Mouse (Mus musculus): ENCODE measurements around the gene Cda. TPM values are rescaled to one million over a fixed set of nuclear protein-coding genes. Genes with fewer than 3 reads are reported as not detected.

Gene Cda
- polyA plus RNA-seq, 1 experiment: 0.33 TPM

GRCm38 (mm10) chr4:138383789-138384188 is 16.0 kb upstream of the Cda start:
- no peaks in the 10 kb centered on the region for H3K27me3 ChIP-seq (ENCODE audit: control insufficient read depth, insufficient read depth, low read length)
- no peak for DNase-seq (ENCODE audit: low read depth in 1 of 2, low spot score in 2 of 2)
- H3K4me3 ChIP-seq (ENCODE audit: extremely low read depth, insufficient read depth, insufficient read length): no peak overlapping the region
- H3K4me1 ChIP-seq (ENCODE audit: control insufficient read depth, insufficient read depth, insufficient read length): no peaks in the 10 kb centered on the region
- no peak overlapping the region for H3K27ac ChIP-seq (ENCODE audit: insufficient read depth, low read length)
- H3K36me3 ChIP-seq (ENCODE audit: control insufficient read depth, insufficient read depth, low read length): no peaks in the 10 kb centered on the region
- no peak for TF ChIP-seq POLR2A (IDR thresholded peaks at IDR 0.05; ENCODE audit: low read depth, low read length)
- TF ChIP-seq CTCF (IDR thresholded peaks at IDR 0.05; ENCODE audit: extremely low read depth, insufficient read depth, insufficient read length, insufficient replicate concordance): no peak
- 75% methylated on average over 4 of the region's 4 CpGs for WGBS

DNA sequence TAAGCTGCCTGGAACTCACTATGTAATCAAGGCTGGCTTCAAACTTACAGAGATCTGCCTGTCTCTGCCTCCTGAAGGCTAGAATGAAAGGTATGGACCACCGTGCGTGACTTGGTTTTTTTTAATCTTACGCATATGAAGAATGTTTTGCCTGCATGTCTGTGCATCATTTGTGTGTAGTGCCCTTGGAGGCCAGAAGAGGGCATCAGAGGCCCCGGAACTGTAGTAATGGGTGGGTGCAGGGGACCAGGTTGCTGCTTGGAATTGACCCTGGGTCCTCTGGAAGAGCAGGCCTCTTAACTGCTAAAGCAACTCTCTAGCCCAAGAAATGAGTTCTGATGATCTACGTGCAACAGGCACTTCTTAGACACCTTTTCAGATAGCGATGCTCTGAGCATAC is 14.7 kb upstream of the Cda start:
- 69% methylated on average over 6 of the region's 6 CpGs for WGBS

DNA sequence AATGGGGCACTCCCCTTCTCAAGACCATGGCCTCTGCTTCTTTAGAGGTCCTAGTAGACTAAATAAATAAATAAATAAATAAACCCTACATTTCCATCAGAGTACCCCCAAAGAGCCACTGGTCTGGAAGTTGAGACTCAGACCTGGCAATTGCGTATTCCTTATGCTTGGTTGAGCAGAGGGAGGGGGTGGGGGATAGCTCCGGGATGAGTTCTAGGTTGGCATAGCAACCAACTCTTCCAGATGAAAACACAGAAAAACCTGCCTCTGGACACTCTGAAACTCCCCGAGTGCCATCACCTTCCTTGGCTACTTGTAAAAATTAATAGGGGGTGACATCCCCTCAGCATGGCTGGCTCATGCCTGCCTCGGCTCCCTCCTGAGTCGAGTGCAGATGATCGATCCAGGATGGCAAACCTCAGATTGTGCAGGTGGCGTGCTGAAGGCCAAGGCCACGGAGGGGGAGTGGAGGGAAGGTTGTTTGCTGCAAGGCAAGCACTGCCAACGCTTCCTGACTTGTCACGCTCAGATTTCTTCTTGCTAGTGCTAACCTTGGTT is 12.4 kb upstream of the Cda start:
- no peak for DNase-seq (ENCODE audit: low read depth in 1 of 2, low spot score in 2 of 2)
- Histone ChIP-seq H3K4me1 (ENCODE audit: control insufficient read depth, insufficient read depth, insufficient read length) (no peaks in the 10 kb centered on the region), H3K27me3 (ENCODE audit: control insufficient read depth, insufficient read depth, low read length) (no peaks in the 10 kb centered on the region), H3K36me3 (ENCODE audit: control insufficient read depth, insufficient read depth, low read length) (no peaks in the 10 kb centered on the region), H3K4me3 (ENCODE audit: extremely low read depth, insufficient read depth, insufficient read length) (no peak overlapping the region), H3K27ac (ENCODE audit: insufficient read depth, low read length) (no peak overlapping the region)
- TF ChIP-seq CTCF (IDR thresholded peaks at IDR 0.05; ENCODE audit: extremely low read depth, insufficient read depth, insufficient read length, insufficient replicate concordance) (no peak), POLR2A (IDR thresholded peaks at IDR 0.05; ENCODE audit: low read depth, low read length) (no peak)
- WGBS: 63% methylated on average over 10 of the region's 10 CpGs

More for the DNA sequence above, 14.7 kb upstream of the Cda start:
- TF ChIP-seq POLR2A (IDR thresholded peaks at IDR 0.05; ENCODE audit: low read depth, low read length) (no peak), CTCF (IDR thresholded peaks at IDR 0.05; ENCODE audit: extremely low read depth, insufficient read depth, insufficient read length, insufficient replicate concordance) (no peak)
- H3K4me3 ChIP-seq (ENCODE audit: extremely low read depth, insufficient read depth, insufficient read length): no peak overlapping the region
- no peaks in the 10 kb centered on the region for H3K4me1 ChIP-seq (ENCODE audit: control insufficient read depth, insufficient read depth, insufficient read length)
- no peak for DNase-seq (ENCODE audit: low read depth in 1 of 2, low spot score in 2 of 2)
- H3K36me3 ChIP-seq (ENCODE audit: control insufficient read depth, insufficient read depth, low read length): no peaks in the 10 kb centered on the region
- no peaks in the 10 kb centered on the region for H3K27me3 ChIP-seq (ENCODE audit: control insufficient read depth, insufficient read depth, low read length)
- no peak overlapping the region for H3K27ac ChIP-seq (ENCODE audit: insufficient read depth, low read length)

DNA sequence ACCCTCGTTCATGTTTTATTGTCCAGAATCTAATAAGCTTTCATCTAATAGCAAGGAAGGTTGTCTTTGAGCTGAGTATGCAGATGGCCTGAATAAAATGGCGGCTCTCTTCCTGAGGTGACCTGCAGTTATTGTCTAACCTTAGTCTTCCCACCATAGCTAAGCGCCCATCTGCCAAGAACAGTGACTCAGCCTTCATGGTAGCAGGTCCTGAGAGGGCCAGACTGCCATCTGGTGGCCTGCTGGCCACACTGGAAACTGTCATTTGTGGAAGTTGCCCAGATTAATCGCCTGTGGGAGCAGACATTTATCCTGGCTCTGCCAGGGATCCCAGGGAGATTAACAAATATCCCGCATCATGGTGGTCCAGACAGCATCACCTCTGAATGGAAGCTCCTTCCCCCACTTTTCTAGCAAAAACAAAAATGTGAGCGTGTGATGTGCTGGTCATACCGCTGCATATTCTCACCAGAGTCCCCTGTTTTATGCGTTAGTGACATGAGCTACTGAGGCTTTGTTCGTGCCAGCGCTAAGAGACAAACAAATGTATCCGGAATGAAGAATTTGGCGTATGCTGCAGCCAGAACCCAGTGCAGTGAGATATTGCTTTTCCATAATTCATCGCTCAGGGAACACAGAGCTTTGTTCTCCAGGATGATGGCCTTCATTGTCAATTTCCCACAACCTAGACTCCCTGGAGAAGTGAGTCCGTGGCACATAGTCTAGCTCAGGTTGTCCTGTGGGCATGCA is 11.5 kb upstream of the Cda start:
- H3K4me3 ChIP-seq (ENCODE audit: extremely low read depth, insufficient read depth, insufficient read length): no peak overlapping the region
- no peak for DNase-seq (ENCODE audit: low read depth in 1 of 2, low spot score in 2 of 2)
- H3K36me3 ChIP-seq (ENCODE audit: control insufficient read depth, insufficient read depth, low read length): no peaks in the 10 kb centered on the region

GRCm38 (mm10) chr4:138377526-138377925 is 9.7 kb upstream of the Cda start:
- Histone ChIP-seq H3K4me1 (ENCODE audit: control insufficient read depth, insufficient read depth, insufficient read length) (no peaks in the 10 kb centered on the region), H3K4me3 (ENCODE audit: extremely low read depth, insufficient read depth, insufficient read length) (no peak overlapping the region), H3K36me3 (ENCODE audit: control insufficient read depth, insufficient read depth, low read length) (no peaks in the 10 kb centered on the region), H3K27ac (ENCODE audit: insufficient read depth, low read length) (no peak overlapping the region), H3K27me3 (ENCODE audit: control insufficient read depth, insufficient read depth, low read length) (no peaks in the 10 kb centered on the region)
- TF ChIP-seq POLR2A (IDR thresholded peaks at IDR 0.05; ENCODE audit: low read depth, low read length) (no peak), CTCF (IDR thresholded peaks at IDR 0.05; ENCODE audit: extremely low read depth, insufficient read depth, insufficient read length, insufficient replicate concordance) (no peak)
- 69% methylated on average over 6 of the region's 6 CpGs for WGBS
- no peak for DNase-seq (ENCODE audit: low read depth in 1 of 2, low spot score in 2 of 2)

More for the DNA sequence above, 11.5 kb upstream of the Cda start:
- no peak overlapping the region for H3K27ac ChIP-seq (ENCODE audit: insufficient read depth, low read length)
- H3K4me1 ChIP-seq (ENCODE audit: control insufficient read depth, insufficient read depth, insufficient read length): no peaks in the 10 kb centered on the region
- peak; percentile 33; the same call in 1 of the 2 replicates for TF ChIP-seq CTCF (IDR thresholded peaks at IDR 0.05; ENCODE audit: extremely low read depth, insufficient read depth, insufficient read length, insufficient replicate concordance)
- TF ChIP-seq POLR2A (IDR thresholded peaks at IDR 0.05; ENCODE audit: low read depth, low read length): no peak
- H3K27me3 ChIP-seq (ENCODE audit: control insufficient read depth, insufficient read depth, low read length): no peaks in the 10 kb centered on the region
- 53% methylated on average over 14 of the region's 14 CpGs for WGBS

DNA sequence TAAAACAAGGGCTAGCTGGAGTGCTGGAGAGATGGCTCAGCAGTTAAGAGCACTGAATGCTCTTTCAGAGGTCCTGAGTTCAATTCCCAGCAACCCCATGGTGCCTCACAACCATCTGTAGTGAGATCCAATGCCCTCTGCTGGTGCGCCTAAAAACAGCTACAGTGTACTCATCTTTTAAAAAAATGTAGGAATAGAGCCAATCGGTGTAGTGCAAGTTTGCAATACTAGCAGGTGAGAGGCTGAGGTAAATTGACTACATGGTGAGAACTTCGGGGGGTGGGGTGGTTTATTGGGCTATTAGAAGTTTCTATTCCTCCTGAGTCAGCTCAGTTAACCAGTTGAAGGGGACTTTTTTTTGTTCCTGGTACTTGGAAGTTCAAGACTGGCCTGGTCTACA is 7.3 kb upstream of the Cda start:
- Histone ChIP-seq H3K27me3 (ENCODE audit: control insufficient read depth, insufficient read depth, low read length) (no peaks in the 10 kb centered on the region), H3K4me1 (ENCODE audit: control insufficient read depth, insufficient read depth, insufficient read length) (no peaks in the 10 kb centered on the region), H3K27ac (ENCODE audit: insufficient read depth, low read length) (no peak overlapping the region), H3K36me3 (ENCODE audit: control insufficient read depth, insufficient read depth, low read length) (no peaks in the 10 kb centered on the region), H3K4me3 (ENCODE audit: extremely low read depth, insufficient read depth, insufficient read length) (no peak overlapping the region)
- 86% methylated on average over 3 of the region's 3 CpGs for WGBS
- DNase-seq (ENCODE audit: low read depth in 1 of 2, low spot score in 2 of 2): no peak
- no peak for TF ChIP-seq CTCF (IDR thresholded peaks at IDR 0.05; ENCODE audit: extremely low read depth, insufficient read depth, insufficient read length, insufficient replicate concordance)
- TF ChIP-seq POLR2A (IDR thresholded peaks at IDR 0.05; ENCODE audit: low read depth, low read length): no peak

GRCm38 (mm10) chr4:138370996-138371516 is 3.3 kb upstream of the Cda start:
- no peaks in the 10 kb centered on the region for H3K4me1 ChIP-seq (ENCODE audit: control insufficient read depth, insufficient read depth, insufficient read length)
- WGBS: 92% methylated on average over 5 of the region's 5 CpGs
- H3K4me3 ChIP-seq (ENCODE audit: extremely low read depth, insufficient read depth, insufficient read length): no peak overlapping the region
- TF ChIP-seq POLR2A (IDR thresholded peaks at IDR 0.05; ENCODE audit: low read depth, low read length) (no peak), CTCF (IDR thresholded peaks at IDR 0.05; ENCODE audit: extremely low read depth, insufficient read depth, insufficient read length, insufficient replicate concordance) (no peak)
- peaks cover 5% of the 10 kb centered on the region for H3K27me3 ChIP-seq (ENCODE audit: control insufficient read depth, insufficient read depth, low read length)
- no peaks in the 10 kb centered on the region for H3K36me3 ChIP-seq (ENCODE audit: control insufficient read depth, insufficient read depth, low read length)
- no peak for DNase-seq (ENCODE audit: low read depth in 1 of 2, low spot score in 2 of 2)
- no peak overlapping the region for H3K27ac ChIP-seq (ENCODE audit: insufficient read depth, low read length)
